Mouse (Mus musculus): Measurements from ENCODE around the gene Aldh1a2. TPM values are rescaled to one million over a fixed set of nuclear protein-coding genes. Genes with fewer than 3 reads are reported as not detected.

Gene Aldh1a2
- total RNA-seq, 2 experiments from 2014 or later: 2.9 to 4.2 TPM

GRCm38 (mm10) chr9:71213636-71214035 is 2.0 kb upstream of the Aldh1a2 start:
- no peak for DNase-seq (ENCODE audit: extremely low spot score in 1 of 2, low spot score in 1 of 2)

GRCm38 (mm10) chr9:71216036-71216995 is 727 bp downstream of the Aldh1a2 start:
- DNase-seq (ENCODE audit: extremely low spot score in 1 of 2, low spot score in 1 of 2): no peak

DNA sequence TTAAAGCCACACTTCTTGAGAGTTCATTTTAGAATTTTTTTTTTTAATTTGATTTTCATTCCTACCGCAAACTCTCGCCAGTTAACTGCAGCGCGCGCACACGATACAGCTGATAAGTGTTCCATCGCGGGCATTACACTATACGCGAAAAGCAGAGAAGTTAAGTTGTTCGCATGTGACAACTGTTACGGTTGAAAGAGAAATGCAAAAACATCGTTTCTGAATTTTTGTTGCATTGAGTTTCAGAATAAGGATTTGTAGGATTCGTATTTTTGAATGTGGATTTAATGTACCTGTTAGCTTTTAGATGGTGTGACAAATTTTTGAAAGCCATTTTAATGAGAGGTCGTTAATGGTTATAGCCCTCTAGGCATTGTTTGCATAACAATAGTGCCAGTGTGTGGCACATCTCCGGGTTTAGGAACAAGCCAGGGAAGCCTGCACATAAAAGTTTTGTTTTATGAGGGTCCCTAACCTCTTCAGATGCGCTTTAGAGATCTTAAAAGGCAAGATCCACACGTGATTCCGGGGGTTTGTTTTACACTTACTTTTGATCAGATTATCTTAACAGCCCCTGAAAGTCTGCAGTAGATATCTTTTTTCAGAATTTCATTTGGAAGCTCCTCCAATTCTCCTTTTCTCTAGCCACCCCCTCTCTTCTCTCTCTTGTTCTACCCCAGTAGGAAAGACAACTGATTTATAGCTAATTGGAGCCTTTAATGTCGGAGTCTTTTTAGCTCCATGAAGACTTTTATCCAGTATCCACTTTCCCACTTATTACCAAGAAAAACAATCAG is 1.6 kb downstream of the Aldh1a2 start:
- no peak for DNase-seq (ENCODE audit: extremely low spot score in 1 of 2, low spot score in 1 of 2)

DNA sequence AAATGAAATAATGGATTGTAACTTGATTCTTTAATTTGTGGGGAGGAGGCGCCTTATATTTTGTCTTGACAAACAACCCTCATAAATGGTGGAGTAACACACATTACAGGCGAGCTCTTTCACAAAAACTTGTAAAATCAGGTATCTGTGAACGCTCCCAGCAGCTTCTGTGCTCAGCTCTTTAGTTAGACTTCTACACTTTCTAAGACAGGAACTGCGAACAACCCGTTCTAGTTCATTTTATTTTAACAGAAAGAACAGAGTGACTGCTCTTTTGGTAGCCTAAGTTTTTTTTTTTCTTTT is 2.2 kb downstream of the Aldh1a2 start:
- no peak for DNase-seq (ENCODE audit: extremely low spot score in 1 of 2, low spot score in 1 of 2)

DNA sequence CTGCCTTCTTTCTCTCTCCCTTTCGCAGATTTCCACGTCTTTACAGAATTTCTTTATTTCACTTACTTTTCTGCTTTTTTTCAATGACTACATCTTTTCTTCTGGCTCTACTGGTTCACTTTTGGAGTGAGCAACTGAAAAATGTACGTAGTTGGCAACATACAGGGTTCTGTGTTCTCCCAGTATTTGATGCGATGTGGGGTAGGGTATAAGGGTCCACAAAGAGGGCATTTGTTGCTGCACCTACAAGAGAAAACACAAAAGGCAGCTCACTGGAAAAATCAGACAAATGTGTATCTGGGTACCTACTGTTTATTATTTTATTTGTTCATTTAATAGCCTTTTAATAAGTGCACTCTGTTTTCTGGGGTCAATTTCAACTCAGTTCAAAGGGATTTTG is 3.6 kb downstream of the Aldh1a2 start:
- no peak for DNase-seq (ENCODE audit: extremely low spot score in 1 of 2, low spot score in 1 of 2)

DNA sequence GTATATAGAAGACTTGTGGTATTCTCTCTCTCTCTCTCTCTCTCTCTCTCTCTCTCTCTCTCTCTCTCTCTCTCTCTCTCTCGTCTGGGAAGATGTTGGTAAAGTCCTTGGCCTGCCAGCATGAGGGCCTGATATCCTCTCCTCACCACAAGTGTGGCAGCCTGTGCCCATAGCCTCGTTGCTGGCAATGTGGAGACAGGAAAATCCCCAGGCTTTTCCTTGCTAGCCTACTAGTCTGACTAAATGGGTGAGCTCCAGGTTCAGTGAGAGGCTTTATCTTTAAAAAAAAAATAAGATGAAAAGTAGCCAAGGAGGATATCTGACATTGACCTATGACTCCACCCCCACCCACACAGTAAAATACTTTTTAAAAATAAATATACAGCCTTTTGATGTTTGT is 4.8 kb downstream of the Aldh1a2 start:
- DNase-seq (ENCODE audit: extremely low spot score in 1 of 2, low spot score in 1 of 2): no peak

GRCm38 (mm10) chr9:71227226-71227970 is 11.8 kb downstream of the Aldh1a2 start:
- no peak for DNase-seq (ENCODE audit: extremely low spot score in 1 of 2, low spot score in 1 of 2)

GRCm38 (mm10) chr9:71230011-71230410 is 14.4 kb downstream of the Aldh1a2 start:
- DNase-seq (ENCODE audit: extremely low spot score in 1 of 2, low spot score in 1 of 2): no peak

DNA sequence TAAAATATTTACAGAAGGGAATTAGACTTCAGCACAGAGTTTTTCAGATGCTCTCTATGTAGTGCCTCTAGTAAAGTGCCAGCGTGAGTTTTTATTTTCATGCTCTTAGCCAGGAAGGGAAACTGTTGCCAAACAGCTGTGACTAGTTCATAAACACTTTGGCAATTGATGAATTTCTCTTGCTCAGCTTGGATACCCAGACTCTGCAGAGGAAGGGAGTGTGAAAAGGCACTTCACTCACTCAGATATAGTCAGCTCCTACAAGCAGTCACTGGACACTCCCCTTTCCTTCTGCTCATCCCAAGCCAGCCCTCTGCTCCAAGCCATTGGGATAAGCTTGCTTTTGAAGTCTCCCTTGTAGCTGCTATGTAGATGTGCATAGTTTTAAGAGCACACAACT is 21.0 kb downstream of the Aldh1a2 start:
- DNase-seq (ENCODE audit: extremely low spot score in 1 of 2, low spot score in 1 of 2): no peak

GRCm38 (mm10) chr9:71239926-71240325 is 24.3 kb downstream of the Aldh1a2 start:
- no peak for DNase-seq (ENCODE audit: extremely low spot score in 1 of 2, low spot score in 1 of 2)

GRCm38 (mm10) chr9:71241515-71242411 is 26.2 kb downstream of the Aldh1a2 start:
- DNase-seq (ENCODE audit: extremely low spot score in 1 of 2, low spot score in 1 of 2): no peak

DNA sequence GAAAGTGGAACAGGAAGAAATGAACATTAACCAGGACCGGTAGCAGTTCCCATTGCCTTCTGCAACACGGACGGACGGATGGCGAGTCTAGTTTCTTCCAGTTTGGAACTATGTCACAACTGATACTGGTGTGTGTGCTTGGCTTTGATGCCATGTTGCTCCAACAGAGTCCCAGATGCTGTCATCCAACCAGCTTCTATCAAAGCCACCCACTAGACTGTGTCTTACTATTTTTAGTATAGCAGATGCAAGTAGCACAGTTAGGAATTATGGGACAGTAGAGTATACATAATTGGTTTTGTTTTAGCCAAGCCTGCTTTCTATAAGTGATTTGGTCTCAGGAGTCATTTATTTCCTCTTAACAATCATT is 26.8 kb downstream of the Aldh1a2 start:
- DNase-seq (ENCODE audit: extremely low spot score in 1 of 2, low spot score in 1 of 2): no peak

GRCm38 (mm10) chr9:71254380-71254779 is 38.8 kb downstream of the Aldh1a2 start:
- DNase-seq (ENCODE audit: extremely low spot score in 1 of 2, low spot score in 1 of 2): no peak

- DNase-seq (ENCODE audit: extremely low spot score in 1 of 2, low spot score in 1 of 2): no peak
These were observed 47.1 kb downstream of the Aldh1a2 start for GRCm38 (mm10) chr9:71262711-71263110.

DNA sequence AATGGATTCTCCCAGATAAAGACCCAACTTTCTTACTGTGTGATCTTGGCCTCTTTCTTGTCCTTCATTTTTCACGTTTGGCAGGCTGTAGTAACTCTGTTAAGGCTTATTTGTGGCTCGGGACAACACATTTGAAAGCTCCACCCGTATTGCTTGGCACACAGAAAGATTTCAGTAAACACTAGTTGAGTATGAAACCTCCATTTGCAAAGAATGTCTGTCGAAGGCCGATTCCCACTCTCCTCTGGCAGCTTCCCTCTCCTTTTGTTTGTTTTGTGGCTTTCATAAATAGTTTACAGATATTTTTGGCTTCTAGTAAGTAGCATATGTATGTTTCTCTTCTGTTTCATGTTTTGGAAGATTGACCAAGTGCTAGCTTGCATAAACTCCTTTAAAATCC is 54.1 kb downstream of the Aldh1a2 start:
- no peak for DNase-seq (ENCODE audit: extremely low spot score in 1 of 2, low spot score in 1 of 2)

DNA sequence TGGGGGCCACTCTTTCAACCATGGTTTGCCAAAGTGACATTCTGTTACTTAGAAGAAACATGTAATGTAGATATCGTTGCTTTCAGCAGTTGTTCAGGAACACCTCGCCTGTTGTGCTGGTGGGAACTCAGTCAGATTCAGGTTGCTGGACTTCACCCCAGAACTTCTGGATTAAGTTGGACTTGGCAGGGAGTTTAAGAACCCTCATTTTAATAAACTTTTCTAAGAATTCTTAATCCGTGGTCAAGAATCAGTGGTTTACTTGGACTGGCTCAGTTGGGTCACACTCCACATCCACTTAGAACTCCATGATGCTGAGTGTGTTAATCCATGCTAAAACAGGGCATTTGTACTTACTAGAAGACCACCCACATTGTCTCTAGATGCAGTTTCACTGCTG is 54.6 kb downstream of the Aldh1a2 start:
- DNase-seq (ENCODE audit: extremely low spot score in 1 of 2, low spot score in 1 of 2): no peak

DNA sequence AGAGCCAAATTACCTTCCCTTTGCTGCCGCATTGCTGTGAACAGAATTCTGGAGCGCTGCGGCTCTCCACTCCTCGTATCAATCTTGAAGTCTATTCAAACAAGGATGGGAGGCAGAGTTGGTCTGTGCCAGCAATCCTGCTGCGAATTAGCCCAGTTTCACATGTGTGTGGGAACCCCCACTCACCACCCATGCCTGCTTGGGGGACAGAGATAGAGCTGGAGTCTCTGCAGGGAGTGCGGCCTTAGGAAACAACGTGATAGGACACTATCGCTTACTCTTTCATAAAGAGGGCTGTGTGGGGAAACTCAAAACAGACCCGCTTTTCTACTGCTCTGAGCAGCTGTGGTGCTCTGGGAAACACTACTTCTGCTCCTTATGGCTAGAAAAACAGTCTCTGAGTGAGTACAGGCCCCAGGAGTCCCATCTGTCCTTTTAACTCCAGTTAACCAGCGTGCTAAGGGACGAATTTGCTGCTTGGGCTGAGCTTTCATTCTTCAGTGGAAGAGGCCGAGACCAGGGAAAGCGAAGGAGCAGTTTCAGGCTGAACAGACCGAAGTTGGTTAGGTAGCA is 60.6 kb downstream of the Aldh1a2 start:
- DNase-seq (ENCODE audit: extremely low spot score in 1 of 2, low spot score in 1 of 2): no peak

- no peak for DNase-seq (ENCODE audit: extremely low spot score in 1 of 2, low spot score in 1 of 2)
These were observed 63.2 kb downstream of the Aldh1a2 start for GRCm38 (mm10) chr9:71278741-71279140.

- DNase-seq (ENCODE audit: extremely low spot score in 1 of 2, low spot score in 1 of 2): no peak
These were observed 67.6 kb downstream of the Aldh1a2 start for GRCm38 (mm10) chr9:71283156-71283555.

DNA sequence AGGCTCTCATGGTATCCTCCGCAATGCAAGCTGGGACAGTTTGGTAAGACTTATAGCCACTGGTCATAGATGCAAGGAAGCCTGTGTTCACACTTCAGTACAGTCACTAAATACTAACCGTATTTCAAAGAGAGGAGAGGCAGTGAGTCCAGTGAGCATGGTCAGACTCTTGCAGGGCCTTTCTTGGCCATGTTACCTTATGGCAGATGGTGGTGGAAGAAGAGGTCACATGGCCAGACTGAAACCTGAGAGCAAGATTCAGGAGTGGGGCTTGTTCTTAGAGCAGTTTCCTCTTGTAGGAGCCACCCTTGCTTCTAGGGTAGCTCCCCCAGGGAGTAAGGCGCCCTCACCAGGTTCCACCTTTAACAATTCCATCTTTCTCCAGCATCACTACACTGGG is 69.6 kb downstream of the Aldh1a2 start:
- DNase-seq (ENCODE audit: extremely low spot score in 1 of 2, low spot score in 1 of 2): no peak
